Mouse (Mus musculus) MEL (cell line): ENCODE results near the gene Rpa1. TPM values are rescaled to one million over a fixed set of nuclear protein-coding genes. Genes with fewer than 3 reads are reported as not detected.

Experiments used
- DNase-seq: peaks from one replicate; pipeline ENCODE4 v3.0.0; 2011; ENCODE audit warnings: low read depth, low spot score
- H3K27ac ChIP-seq: 2 replicates; pipeline ENCODE4 v1.5.1; 2012; ENCODE audit warnings: low read depth, mild to moderate bottlenecking, control low read depth, low read length, moderate library complexity; ENCODE audit not compliant: control insufficient read depth
- H3K27me3 ChIP-seq, 2 experiments: fragments of 150-350 bp in 1 of 2; sonication (generic) in 1 of 2; 2 replicates each; pipeline ENCODE4 v1.6.1; 2012; ENCODE audit warnings: low read length in 2 of 2, mild to moderate bottlenecking in 2 of 2, improper control_type of control experiment in 1 of 2, moderate library complexity in 1 of 2; ENCODE audit not compliant: insufficient read depth in 2 of 2, control insufficient read depth in 1 of 2
- H3K36me3 ChIP-seq, 2 experiments: 2 replicates each; pipeline ENCODE4 v1.6.1; 2012 to 2014; ENCODE audit warnings: low read length in 2 of 2, improper control_type of control experiment in 1 of 2, inconsistent platforms in 1 of 2, mild to moderate bottlenecking in 1 of 2; ENCODE audit not compliant: insufficient read depth in 2 of 2, control insufficient read depth in 1 of 2
- H3K4me1 ChIP-seq, 2 experiments: fragments of 150-350 bp in 1 of 2; sonication (generic) in 1 of 2; 2 replicates each; pipeline ENCODE4 v1.6.1; 2012; ENCODE audit warnings: low read length in 2 of 2, improper control_type of control experiment in 1 of 2, mild to moderate bottlenecking in 1 of 2; ENCODE audit not compliant: insufficient read depth in 2 of 2, control insufficient read depth in 1 of 2
- H3K4me3 ChIP-seq, 2 experiments: fragments of 150-350 bp in 1 of 2; sonication (generic) in 1 of 2; 2 replicates each; pipeline ENCODE4 v1.5.1; 2012; ENCODE audit warnings: low read depth in 2 of 2, low read length in 2 of 2, mild to moderate bottlenecking in 2 of 2, moderate library complexity in 2 of 2, control low read depth in 1 of 2, improper control_type of control experiment in 1 of 2; ENCODE audit not compliant: control insufficient read depth in 1 of 2, insufficient read depth in 1 of 2
- H3K79me2 ChIP-seq: 2 replicates; pipeline ENCODE4 v1.6.1; 2012; ENCODE audit warnings: mild to moderate bottlenecking, low read length, moderate library complexity; ENCODE audit not compliant: control insufficient read depth, poor library complexity, insufficient read depth
- H3K9ac ChIP-seq: 2 replicates; pipeline ENCODE4 v1.6.1; 2012; ENCODE audit warnings: low read depth, mild to moderate bottlenecking, control low read depth, low read length, moderate library complexity; ENCODE audit not compliant: control insufficient read depth, poor library complexity, severe bottlenecking
- H3K9me3 ChIP-seq: fragments of 150-350 bp; sonication (generic); replicated peaks from 2 replicates; pipeline ENCODE4 v1.6.1; 2012; ENCODE audit warnings: mild to moderate bottlenecking, low read length, improper control_type of control experiment, moderate library complexity; ENCODE audit not compliant: insufficient read depth
- BHLHE40 ChIP-seq: IDR thresholded peaks from 2 replicates; pipeline ENCODE4 v1.6.1; 2012; ENCODE audit warnings: low read depth, mild to moderate bottlenecking, inconsistent platforms, low read length, improper control_type of control experiment, borderline replicate concordance
- CHD1 ChIP-seq: IDR thresholded peaks from 2 replicates; pipeline ENCODE4 v1.6.1; 2012; ENCODE audit warnings: low read depth, mild to moderate bottlenecking, inconsistent platforms, low read length, improper control_type of control experiment
- CHD2 ChIP-seq: IDR thresholded peaks from 2 replicates; pipeline ENCODE4 v1.6.1; 2011; ENCODE audit warnings: low read length, improper control_type of control experiment
- CTCF ChIP-seq, 3 experiments: IDR thresholded peaks in 2 of 3; conservative IDR thresholded peaks in 1 of 3; 2 replicates each; pipeline ENCODE4 v1.5.1; 2011 to 2012; ENCODE audit warnings: low read length in 3 of 3, low read depth in 2 of 3, mild to moderate bottlenecking in 2 of 3, improper control_type of control experiment in 1 of 3, inconsistent platforms in 1 of 3, mixed read lengths in 1 of 3, moderate library complexity in 1 of 3; ENCODE audit not compliant: control insufficient read depth in 1 of 3, insufficient read depth in 1 of 3, poor library complexity in 1 of 3, severe bottlenecking in 1 of 3
- EP300 ChIP-seq, 2 experiments: IDR thresholded peaks; 2 replicates each; pipeline ENCODE4 v1.6.1; 2011; ENCODE audit warnings: improper control_type of control experiment in 2 of 2, low read length in 2 of 2, low read depth in 1 of 2, mild to moderate bottlenecking in 1 of 2
- ETS1 ChIP-seq: IDR thresholded peaks from 2 replicates; pipeline ENCODE4 v1.6.1; 2012; ENCODE audit warnings: low read depth, mild to moderate bottlenecking, inconsistent platforms, low read length, improper control_type of control experiment, moderate library complexity
- GATA1 ChIP-seq: IDR thresholded peaks from 2 replicates; pipeline ENCODE4 v1.6.1; 2011; ENCODE audit warnings: low read depth, low read length, improper control_type of control experiment
- HCFC1 ChIP-seq: IDR thresholded peaks from 2 replicates; pipeline ENCODE4 v1.6.1; 2012; ENCODE audit warnings: low read depth, mild to moderate bottlenecking, inconsistent platforms, low read length, improper control_type of control experiment, moderate library complexity
- JUND ChIP-seq: IDR thresholded peaks from 2 replicates; pipeline ENCODE4 v1.6.1; 2011; ENCODE audit warnings: low read depth, mild to moderate bottlenecking, improper control_type of control experiment, low read length
- MAFK ChIP-seq: IDR thresholded peaks from 2 replicates; pipeline ENCODE4 v1.6.1; 2011; ENCODE audit warnings: low read depth, mild to moderate bottlenecking, low read length, improper control_type of control experiment, borderline replicate concordance
- MAX ChIP-seq: IDR thresholded peaks from 2 replicates; pipeline ENCODE4 v1.6.1; 2011; ENCODE audit warnings: low read length, improper control_type of control experiment
- MEF2A ChIP-seq: IDR thresholded peaks from 2 replicates; pipeline ENCODE4 v1.6.1; 2014; ENCODE audit warnings: low read depth, mild to moderate bottlenecking, inconsistent platforms, low read length, improper control_type of control experiment; ENCODE audit not compliant: poor library complexity, insufficient replicate concordance, severe bottlenecking; ENCODE audit errors: extremely low read depth
- MXI1 ChIP-seq: IDR thresholded peaks from 2 replicates; pipeline ENCODE4 v1.6.1; 2011; ENCODE audit warnings: mild to moderate bottlenecking, low read depth, low read length, improper control_type of control experiment
- MYB ChIP-seq: IDR thresholded peaks from 2 replicates; pipeline ENCODE4 v1.6.1; 2011; ENCODE audit warnings: mild to moderate bottlenecking, low read depth, low read length, improper control_type of control experiment
- NELFE ChIP-seq: IDR thresholded peaks from 2 replicates; pipeline ENCODE4 v1.6.1; 2011; ENCODE audit warnings: low read depth, low read length, improper control_type of control experiment
- NRF1 ChIP-seq: IDR thresholded peaks from 2 replicates; pipeline ENCODE4 v1.6.1; 2014; ENCODE audit warnings: low read depth, mild to moderate bottlenecking, inconsistent platforms, low read length, improper control_type of control experiment, moderate library complexity; ENCODE audit not compliant: poor library complexity, insufficient read depth, severe bottlenecking
- POLR2A ChIP-seq, 2 experiments: IDR thresholded peaks; 2 replicates each; pipeline ENCODE4 v1.6.1; 2011 to 2012; ENCODE audit warnings: low read length in 2 of 2, mild to moderate bottlenecking in 2 of 2, control low read depth in 1 of 2, improper control_type of control experiment in 1 of 2, low read depth in 1 of 2, moderate library complexity in 1 of 2; ENCODE audit not compliant: control insufficient read depth in 1 of 2, insufficient read depth in 1 of 2, poor library complexity in 1 of 2
- POLR2AphosphoS2 ChIP-seq: IDR thresholded peaks from 2 replicates; pipeline ENCODE4 v1.6.1; 2011; ENCODE audit warnings: low read length, improper control_type of control experiment
- RAD21 ChIP-seq: IDR thresholded peaks from 2 replicates; pipeline ENCODE4 v1.6.1; 2011; ENCODE audit warnings: mild to moderate bottlenecking, low read depth, low read length, improper control_type of control experiment
- SMC3 ChIP-seq: IDR thresholded peaks from 2 replicates; pipeline ENCODE4 v1.6.1; 2011; ENCODE audit warnings: low read depth, low read length, improper control_type of control experiment
- TAL1 ChIP-seq: IDR thresholded peaks from 2 replicates; pipeline ENCODE4 v1.6.1; 2012; ENCODE audit warnings: mild to moderate bottlenecking, inconsistent platforms, low read length, moderate library complexity, mixed read lengths
- TBP ChIP-seq: IDR thresholded peaks from 2 replicates; pipeline ENCODE4 v1.8.0; 2011; ENCODE audit warnings: low read depth, low read length, improper control_type of control experiment
- UBTF ChIP-seq: IDR thresholded peaks from 2 replicates; pipeline ENCODE4 v1.6.1; 2012; ENCODE audit warnings: low read depth, mild to moderate bottlenecking, inconsistent platforms, low read length, improper control_type of control experiment, moderate library complexity, borderline replicate concordance; ENCODE audit not compliant: insufficient read depth
- USF2 ChIP-seq, 2 experiments: IDR thresholded peaks; 2 replicates each; pipeline ENCODE4 v1.6.1; 2011 to 2012; ENCODE audit warnings: improper control_type of control experiment in 2 of 2, low read length in 2 of 2, borderline replicate concordance in 1 of 2, inconsistent platforms in 1 of 2, low read depth in 1 of 2, mild to moderate bottlenecking in 1 of 2; ENCODE audit not compliant: insufficient read depth in 1 of 2
- ZC3H11A ChIP-seq: IDR thresholded peaks from 2 replicates; pipeline ENCODE4 v1.6.1; 2012; ENCODE audit warnings: low read depth, mild to moderate bottlenecking, inconsistent platforms, low read length, improper control_type of control experiment
- ZMIZ1 ChIP-seq: IDR thresholded peaks from 2 replicates; pipeline ENCODE4 v1.6.1; 2012; ENCODE audit warnings: low read depth, mild to moderate bottlenecking, inconsistent platforms, low read length, improper control_type of control experiment, moderate library complexity
- ZNF384 ChIP-seq: IDR thresholded peaks from 2 replicates; pipeline ENCODE4 v1.6.1; 2012; ENCODE audit warnings: low read depth, mild to moderate bottlenecking, inconsistent platforms, low read length, improper control_type of control experiment
- polyA plus RNA-seq, 2 experiments: library from polyadenylated mRNA; stranded (reverse) in 1 of 2; unstranded in 1 of 2; fragments of >175 nt in 1 of 2; fragments of >200 nt in 1 of 2; gene quantifications; 2 replicates each; pipeline versions ENCODE4 v1.2.1 to v1.2.4; 2012; ENCODE audit warnings: low replicate concordance in 2 of 2, low read depth in 1 of 2; ENCODE audit not compliant: insufficient read length in 2 of 2, insufficient read depth in 1 of 2, missing spikeins in 1 of 2
- total RNA-seq: library from RNA; depleted of rRNA; stranded (reverse); fragments of 300-350 nt; gene quantifications from 2 replicates; pipeline ENCODE4 v1.2.3, GENCODE M21; 2012

Rpa1 gene
- total and polyA plus RNA-seq, 3 experiments = 179 to 481 (median 242) TPM

- Histone ChIP-seq H3K9ac (no peak overlapping the region), H3K79me2 (no peaks in the 10 kb centered on the region), H3K36me3 (peaks cover 0 to 2% of the 10 kb centered on the region in 2 experiments; a peak in 1 of 4 replicates), H3K4me3 (no peak overlapping the region), H3K27me3 (peaks cover 0 to 3% of the 10 kb centered on the region in 2 experiments; a peak in 2 of 4 replicates), H3K9me3 (no peaks in the 10 kb centered on the region), H3K4me1 (peaks cover 0 to 8% of the 10 kb centered on the region in 2 experiments; a peak in 3 of 4 replicates), H3K27ac (no peak overlapping the region)
- DNase-seq = no peak
- TF ChIP-seq POLR2AphosphoS2 (no peak), TBP (no peak), ZMIZ1 (no peak), MEF2A (no peak), NRF1 (no peak), ZC3H11A (no peak), GATA1 (no peak), HCFC1 (no peak), ETS1 (no peak), CHD2 (no peak), EP300 (IDR thresholded peaks at IDR 0.05; ENCODE audit: low read depth in 1 of 2, low read length in 2 of 2) (no peak), POLR2A (IDR thresholded peaks at IDR 0.05; ENCODE audit: control insufficient read depth in 1 of 2, insufficient read depth in 1 of 2, low read depth in 1 of 2, low read length in 2 of 2, poor library complexity in 1 of 2) (no peak), MAFK (no peak), UBTF (no peak), JUND (no peak), CTCF (IDR thresholded peaks at IDR 0.05 in 2 of 3, conservative IDR thresholded peaks at IDR 0.05 in 1 of 3; ENCODE audit: control insufficient read depth in 1 of 3, insufficient read depth in 1 of 3, low read depth in 2 of 3, low read length in 3 of 3, poor library complexity in 1 of 3, severe bottlenecking in 1 of 3) (no peak), TAL1 (no peak), BHLHE40 (no peak)
- TF ChIP-seq, all 39 proteins: peak for 0
Measured at GRCm38 (mm10) chr11:75286868-75287267, 61.3 kb downstream of the Rpa1 start.

DNA sequence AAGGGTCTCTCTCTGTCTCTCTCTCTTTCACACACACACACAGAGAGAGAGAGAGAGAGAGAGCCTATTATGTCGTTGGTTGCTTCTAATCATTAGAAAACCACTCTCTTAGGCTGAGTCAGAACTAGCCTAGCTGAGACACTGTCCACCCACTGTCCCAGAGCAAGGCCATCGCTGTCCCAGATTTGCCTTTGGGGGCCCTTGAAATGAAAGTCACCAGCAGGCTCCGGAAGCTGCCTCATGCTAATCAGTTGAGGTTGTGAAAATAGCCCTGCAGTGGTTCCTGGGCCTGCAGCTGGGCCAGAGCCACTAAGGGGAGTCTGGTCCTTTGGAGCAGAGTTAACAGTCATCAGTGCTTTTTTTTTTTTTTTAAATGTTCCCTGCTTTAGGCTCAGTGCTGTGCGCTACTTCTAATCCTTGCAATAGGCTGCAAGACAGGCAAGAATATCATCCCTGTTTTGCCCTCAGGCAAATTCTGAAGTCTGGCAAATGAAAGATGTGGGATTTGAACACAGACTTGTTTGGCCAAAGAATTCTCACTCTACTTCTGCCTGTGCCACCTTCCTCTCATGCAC is 62.1 kb downstream of the Rpa1 start:
- Histone ChIP-seq H3K36me3 (peaks cover 0 to 2% of the 10 kb centered on the region in 2 experiments; a peak in 1 of 4 replicates), H3K4me3 (no peak overlapping the region), H3K9ac (no peak overlapping the region), H3K9me3 (no peaks in the 10 kb centered on the region), H3K27ac (no peak overlapping the region), H3K27me3 (peaks cover 0 to 3% of the 10 kb centered on the region in 2 experiments; a peak in 2 of 4 replicates), H3K79me2 (no peaks in the 10 kb centered on the region), H3K4me1 (peaks cover 0 to 8% of the 10 kb centered on the region in 2 experiments; a peak in 3 of 4 replicates)
- TF ChIP-seq ZNF384 (no peak), POLR2AphosphoS2 (no peak), UBTF (no peak), RAD21 (no peak), USF2 (IDR thresholded peaks at IDR 0.05; ENCODE audit: borderline replicate concordance in 1 of 2, insufficient read depth in 1 of 2, low read depth in 1 of 2, low read length in 2 of 2) (no peak), MAX (no peak), MYB (no peak), CHD1 (no peak), NELFE (no peak), JUND (no peak), SMC3 (no peak), GATA1 (no peak), MXI1 (no peak)
- DNase-seq = no peak
